Comparison of ENCODE assay signal across 8 mouse cellular contexts in the genomic region with DNA sequence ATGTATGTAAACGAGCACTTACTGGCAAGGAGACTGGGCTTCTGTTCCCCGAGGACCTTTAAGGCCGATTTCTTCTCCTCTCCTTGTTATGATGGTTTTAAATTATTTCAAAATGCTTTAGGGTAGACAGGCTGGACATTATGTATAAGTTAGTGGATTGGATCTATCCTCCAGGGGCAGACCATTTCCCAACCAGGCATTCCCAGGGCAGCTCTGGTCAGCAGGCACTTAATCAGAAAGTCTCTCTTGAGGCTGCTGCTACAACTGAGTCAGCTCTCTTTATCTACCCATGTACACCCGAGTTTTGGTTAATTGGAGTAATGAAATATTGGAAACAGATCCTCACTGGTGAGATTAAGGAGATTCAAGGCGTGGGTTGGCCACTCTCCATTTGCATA. TPM values are rescaled to one million over a fixed set of nuclear protein-coding genes. Genes with fewer than 3 reads are reported as not detected.
DNase-seq lines count a peak whose midpoint lies in the region; ATAC-seq and TF ChIP-seq lines count a peak whose summit lies in the region.

No protein-coding gene starts in this region.

- H3K9ac ChIP-seq in embryonic facial prominence, embryonic 15.5 days = 0 out of 2 replicates have a peak overlapping the region, but pooled peaks have one; percentile 79
- no peak overlapping the region for H3K9ac ChIP-seq in limb, embryonic 11.5 days (ENCODE audit: low read length)
- peak overlapping the region; percentile 59 for H3K9ac ChIP-seq in neural tube, embryonic 15.5 days (replicated peaks)

- H3K27ac ChIP-seq in embryonic facial prominence, embryonic 15.5 days (replicated peaks) = no peak overlapping the region
- no peak overlapping the region for H3K27ac ChIP-seq in limb, embryonic 11.5 days (replicated peaks; ENCODE audit: low read depth, low read length)
- H3K27ac ChIP-seq in neural tube, embryonic 15.5 days (replicated peaks) = peak overlapping the region; percentile 94

- TF ChIP-seq POLR2A in lung, adult 2 months (IDR thresholded peaks at IDR 0.05; ENCODE audit: borderline replicate concordance, extremely low read depth, low read depth, low read length) = no peak

- WGBS in lung, adult 2 months = 17% methylated on average over 5 of the region's 5 CpGs
- 18% methylated on average over 5 of the region's 5 CpGs for WGBS in embryonic facial prominence, embryonic 15.5 days
- WGBS in limb, embryonic 11.5 days = 21% methylated on average over 5 of the region's 5 CpGs
- WGBS in neural tube, embryonic 15.5 days = 12% methylated on average over 5 of the region's 5 CpGs

- no peak for ATAC-seq in embryonic facial prominence, embryonic 15.5 days (ENCODE audit: insufficient number of reproducible peaks, low FRiP score, low TSS enrichment, low read depth)
- ATAC-seq in limb, embryonic 11.5 days (ENCODE audit: insufficient number of reproducible peaks, low FRiP score, low TSS enrichment, low read depth) = no peak
- peak; percentile 28 for ATAC-seq in neural tube, embryonic 15.5 days (ENCODE audit: low FRiP score)

- H3K36me3 ChIP-seq in embryonic facial prominence, embryonic 15.5 days = peaks cover 26% of the 10 kb centered on the region
- peaks cover 13% of the 10 kb centered on the region; the same call in 1 of the 2 replicates for H3K36me3 ChIP-seq in limb, embryonic 11.5 days (ENCODE audit: control insufficient read depth, insufficient read depth, low read length)
- peaks cover 31% of the 10 kb centered on the region for H3K36me3 ChIP-seq in neural tube, embryonic 15.5 days

- H3K4me1 ChIP-seq in lung, adult 2 months (ENCODE audit: control insufficient read depth, insufficient read depth, low read length) = peaks cover 4% of the 10 kb centered on the region; the same call in 1 of the 2 replicates
- H3K4me1 ChIP-seq in embryonic facial prominence, embryonic 15.5 days = peaks cover 31% of the 10 kb centered on the region
- peaks cover 12% of the 10 kb centered on the region for H3K4me1 ChIP-seq in limb, embryonic 11.5 days (ENCODE audit: control insufficient read depth, insufficient read depth, low read length)
- peaks cover 48% of the 10 kb centered on the region for H3K4me1 ChIP-seq in neural tube, embryonic 15.5 days

- TF ChIP-seq CTCF in lung, adult 2 months (IDR thresholded peaks at IDR 0.05; ENCODE audit: insufficient read depth, low read length) = no peak

- H3K9me3 ChIP-seq in embryonic facial prominence, embryonic 15.5 days (replicated peaks) = no peaks in the 10 kb centered on the region
- H3K9me3 ChIP-seq in limb, embryonic 11.5 days (ENCODE audit: control insufficient read depth, low read length) = no peaks in the 10 kb centered on the region; the same call in 1 of the 2 replicates
- H3K9me3 ChIP-seq in neural tube, embryonic 15.5 days (replicated peaks) = no peaks in the 10 kb centered on the region

- peak overlapping the region; percentile 81 for H3K4me3 ChIP-seq in lung, adult 2 months (replicated peaks; ENCODE audit: extremely low read depth, low read depth, low read length)
- peak overlapping the region; percentile 94 for H3K4me3 ChIP-seq in embryonic facial prominence, embryonic 15.5 days (replicated peaks)
- peak overlapping the region; percentile 95 for H3K4me3 ChIP-seq in limb, embryonic 11.5 days (ENCODE audit: low read depth, low read length)
- H3K4me3 ChIP-seq in neural tube, embryonic 15.5 days (replicated peaks) = peak overlapping the region; percentile 81

- DNase-seq in lung, adult 2 months = no peak
- DNase-seq in lung, adult 18-20 months = no peak
- no peak for DNase-seq in limb, embryonic 11.5 days (ENCODE audit: low spot score)
- DNase-seq in right cerebral cortex, postnatal 25 days = no peak
- DNase-seq in Muller cell, postnatal 12 days (ENCODE audit: inconsistent ontology term) = no peak
- DNase-seq in layer of hippocampus, adult 8-10 months (ENCODE audit: low spot score in 2 of 2) = no peak

- H3K4me2 ChIP-seq in embryonic facial prominence, embryonic 15.5 days (replicated peaks) = peak overlapping the region; percentile 75
- H3K4me2 ChIP-seq in limb, embryonic 11.5 days (ENCODE audit: low read depth, severe bottlenecking) = peak overlapping the region; percentile 66
- H3K4me2 ChIP-seq in neural tube, embryonic 15.5 days = peak overlapping the region; percentile 88

- peaks cover 50% of the 10 kb centered on the region for H3K27me3 ChIP-seq in embryonic facial prominence, embryonic 15.5 days
- H3K27me3 ChIP-seq in limb, embryonic 11.5 days (ENCODE audit: control insufficient read depth, insufficient read depth, low read length) = peaks cover 46% of the 10 kb centered on the region
- H3K27me3 ChIP-seq in neural tube, embryonic 15.5 days (replicated peaks) = peaks cover 45% of the 10 kb centered on the region

RNA-seq across cellular contexts. Expression of a gene that starts 0.4 kb away (rescaled TPM):
- 7.9 and 11.8 TPM in 2 replicates for polyA plus RNA-seq in lung, adult 2 months (2012; rRNA removed)
- 57.3 and 58.0 TPM in 2 replicates for polyA plus RNA-seq in embryonic facial prominence, embryonic 15.5 days (2015; fragmentation: Nextera tagmentation; extraction: Ambion mirVana)
- 90.6 and 94.3 TPM in 2 replicates for polyA plus RNA-seq in limb, embryonic 11.5 days (2014; fragmentation: Nextera tagmentation; extraction: Ambion mirVana)
- 40.7 and 48.9 TPM in 2 replicates for polyA plus RNA-seq in neural tube, embryonic 15.5 days (2015; fragmentation: Nextera tagmentation; extraction: Ambion mirVana)
- total RNA-seq in layer of hippocampus, adult 8-10 months (2022) = 10 to 100 TPM; 19.3 to 24.7 (median 22.3) TPM

RNA-seq across cellular contexts. Expression of a gene that starts 6.5 kb away (rescaled TPM):
- 0.43 and 0.49 TPM in 2 replicates for polyA plus RNA-seq in lung, adult 2 months (2012; rRNA removed)
- polyA plus RNA-seq in embryonic facial prominence, embryonic 15.5 days (2015; fragmentation: Nextera tagmentation; extraction: Ambion mirVana) = 1.4 and 1.7 TPM in 2 replicates
- polyA plus RNA-seq in limb, embryonic 11.5 days (2014; fragmentation: Nextera tagmentation; extraction: Ambion mirVana) = 1.4 and 1.5 TPM in 2 replicates
- 1.4 and 1.7 TPM in 2 replicates for polyA plus RNA-seq in neural tube, embryonic 15.5 days (2015; fragmentation: Nextera tagmentation; extraction: Ambion mirVana)
- total RNA-seq in layer of hippocampus, adult 8-10 months (2022) = 1 to 10 TPM; 1.6 to 2.1 (median 1.8) TPM

RNA-seq across cellular contexts. Expression of a gene that starts 16.7 kb away (rescaled TPM):
- polyA plus RNA-seq in lung, adult 2 months (2012; rRNA removed) = 42.6 and 57.7 TPM in 2 replicates
- 124 and 129 TPM in 2 replicates for polyA plus RNA-seq in embryonic facial prominence, embryonic 15.5 days (2015; fragmentation: Nextera tagmentation; extraction: Ambion mirVana)
- 176 TPM in 2 replicates for polyA plus RNA-seq in limb, embryonic 11.5 days (2014; fragmentation: Nextera tagmentation; extraction: Ambion mirVana)
- polyA plus RNA-seq in neural tube, embryonic 15.5 days (2015; fragmentation: Nextera tagmentation; extraction: Ambion mirVana) = 211 and 253 TPM in 2 replicates
- 100 to 1,000 TPM; 135 to 147 (median 139) TPM for total RNA-seq in layer of hippocampus, adult 8-10 months (2022)

RNA-seq across cellular contexts. Expression of a gene that starts 41.4 kb away (rescaled TPM):
- 178 and 208 TPM in 2 replicates for polyA plus RNA-seq in lung, adult 2 months (2012; rRNA removed)
- 83.7 and 98.4 TPM in 2 replicates for polyA plus RNA-seq in embryonic facial prominence, embryonic 15.5 days (2015; fragmentation: Nextera tagmentation; extraction: Ambion mirVana)
- 72.7 and 97.1 TPM in 2 replicates for polyA plus RNA-seq in limb, embryonic 11.5 days (2014; fragmentation: Nextera tagmentation; extraction: Ambion mirVana)
- polyA plus RNA-seq in neural tube, embryonic 15.5 days (2015; fragmentation: Nextera tagmentation; extraction: Ambion mirVana) = 55.7 and 65.9 TPM in 2 replicates
- total RNA-seq in layer of hippocampus, adult 8-10 months (2022) = 10 to 100 TPM; 72.8 to 86.3 (median 79.1) TPM

RNA-seq across cellular contexts. Expression of a gene that starts 46.7 kb away (rescaled TPM):
- polyA plus RNA-seq in lung, adult 2 months (2012; rRNA removed) = 5.5 and 19.3 TPM in 2 replicates
- polyA plus RNA-seq in embryonic facial prominence, embryonic 15.5 days (2015; fragmentation: Nextera tagmentation; extraction: Ambion mirVana) = 49.6 and 55.7 TPM in 2 replicates
- 0.77 and 3.2 TPM in 2 replicates for polyA plus RNA-seq in limb, embryonic 11.5 days (2014; fragmentation: Nextera tagmentation; extraction: Ambion mirVana)
- 7.1 and 8.6 TPM in 2 replicates for polyA plus RNA-seq in neural tube, embryonic 15.5 days (2015; fragmentation: Nextera tagmentation; extraction: Ambion mirVana)
- total RNA-seq in layer of hippocampus, adult 8-10 months (2022) = 10 to 100 TPM in 3 of 4 experiments, 1 to 10 TPM in 1; 9.9 to 12.5 (median 11.3) TPM
